Mouse (Mus musculus): ENCODE data around the gene Gimap7.

Gene Gimap7

DNA sequence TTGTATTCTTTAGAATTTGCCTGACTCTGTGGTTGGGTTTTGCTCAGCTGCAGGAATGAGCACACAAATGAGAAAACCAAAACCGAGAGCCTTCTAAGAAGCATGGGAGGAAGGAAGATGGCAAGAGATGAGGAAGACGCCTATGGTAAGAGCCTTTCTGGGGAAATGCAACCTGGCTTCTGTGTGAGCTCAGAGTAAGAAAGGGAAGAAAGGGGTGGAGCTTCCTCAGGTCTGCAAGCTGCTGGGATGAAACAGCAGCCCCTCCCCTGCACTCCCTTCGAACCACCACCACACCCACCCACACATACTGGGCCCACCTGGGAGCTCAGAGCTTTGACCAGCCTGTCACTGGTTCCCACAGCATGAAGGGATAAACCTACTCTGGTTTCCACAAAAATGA is 22.9 kb downstream of the Gimap7 start:
- DNase-seq (ENCODE audit: low read depth, low spot score), result no peak

DNA sequence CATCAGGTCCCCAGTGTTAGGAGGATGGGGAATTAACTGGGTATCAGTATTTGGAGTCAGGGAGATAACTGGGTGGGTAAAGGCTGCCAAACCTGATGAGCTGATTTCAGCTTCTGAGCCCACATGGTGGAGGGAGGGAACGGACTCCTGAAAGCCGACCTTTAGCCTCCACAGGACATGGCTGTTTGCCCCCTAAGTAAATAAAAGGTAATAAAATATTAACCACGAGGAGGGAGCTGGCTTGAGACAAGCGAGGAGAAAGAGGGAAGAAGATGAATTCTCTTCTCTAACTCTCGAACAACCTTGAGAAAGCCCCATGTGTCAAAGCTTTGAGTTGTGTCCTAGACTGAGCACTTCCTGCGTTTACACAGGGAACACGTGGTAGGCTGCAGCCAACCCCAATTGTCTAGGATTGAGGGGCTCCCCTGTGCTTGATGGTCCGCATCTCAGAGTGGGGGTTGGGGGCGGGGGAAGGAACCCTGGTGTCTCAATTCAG is 23.3 kb downstream of the Gimap7 start:
- no peak for DNase-seq (ENCODE audit: low read depth, low spot score)

DNA sequence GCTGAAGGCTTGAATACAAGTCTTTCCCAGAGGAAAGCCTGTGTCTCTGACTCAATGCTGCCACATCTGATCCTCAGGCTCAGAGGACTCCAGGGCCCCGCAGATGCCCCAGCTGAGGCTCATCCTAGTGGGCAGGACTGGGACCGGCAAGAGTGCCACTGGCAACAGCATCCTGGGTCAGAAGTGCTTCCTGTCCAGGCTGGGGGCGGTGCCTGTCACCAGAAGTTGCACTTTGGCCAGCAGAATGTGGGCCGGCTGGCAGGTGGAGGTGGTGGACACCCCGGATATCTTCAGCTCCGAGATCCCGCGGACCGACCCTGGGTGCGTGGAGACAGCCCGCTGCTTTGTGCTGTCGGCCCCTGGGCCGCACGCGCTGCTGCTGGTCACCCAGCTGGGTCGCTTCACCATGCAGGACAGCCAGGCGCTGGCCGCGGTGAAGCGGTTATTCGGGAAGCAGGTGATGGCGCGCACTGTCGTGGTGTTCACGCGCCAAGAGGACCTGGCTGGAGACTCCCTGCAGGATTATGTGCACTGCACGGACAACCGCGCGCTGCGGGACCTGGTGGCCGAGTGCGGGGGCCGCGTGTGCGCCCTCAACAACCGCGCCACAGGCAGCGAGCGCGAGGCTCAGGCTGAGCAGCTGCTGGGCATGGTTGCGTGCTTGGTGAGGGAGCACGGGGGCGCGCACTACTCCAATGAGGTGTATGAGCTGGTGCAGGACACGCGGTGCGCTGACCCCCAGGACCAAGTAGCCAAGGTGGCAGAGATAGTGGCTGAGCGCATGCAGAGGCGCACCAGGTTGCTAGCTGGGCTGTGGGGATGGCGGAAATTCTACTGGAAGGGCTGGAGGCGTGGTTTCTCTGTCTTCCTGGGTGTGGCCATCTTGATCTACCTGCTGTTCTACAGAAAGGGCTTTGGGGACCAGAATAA is 24.3 kb downstream of the Gimap7 start:
- DNase-seq (ENCODE audit: low read depth, low spot score), result no peak

GRCm38 (mm10) chr6:48745490-48745889 is 27.1 kb downstream of the Gimap7 start:
- no peak for DNase-seq (ENCODE audit: low read depth, low spot score)

DNA sequence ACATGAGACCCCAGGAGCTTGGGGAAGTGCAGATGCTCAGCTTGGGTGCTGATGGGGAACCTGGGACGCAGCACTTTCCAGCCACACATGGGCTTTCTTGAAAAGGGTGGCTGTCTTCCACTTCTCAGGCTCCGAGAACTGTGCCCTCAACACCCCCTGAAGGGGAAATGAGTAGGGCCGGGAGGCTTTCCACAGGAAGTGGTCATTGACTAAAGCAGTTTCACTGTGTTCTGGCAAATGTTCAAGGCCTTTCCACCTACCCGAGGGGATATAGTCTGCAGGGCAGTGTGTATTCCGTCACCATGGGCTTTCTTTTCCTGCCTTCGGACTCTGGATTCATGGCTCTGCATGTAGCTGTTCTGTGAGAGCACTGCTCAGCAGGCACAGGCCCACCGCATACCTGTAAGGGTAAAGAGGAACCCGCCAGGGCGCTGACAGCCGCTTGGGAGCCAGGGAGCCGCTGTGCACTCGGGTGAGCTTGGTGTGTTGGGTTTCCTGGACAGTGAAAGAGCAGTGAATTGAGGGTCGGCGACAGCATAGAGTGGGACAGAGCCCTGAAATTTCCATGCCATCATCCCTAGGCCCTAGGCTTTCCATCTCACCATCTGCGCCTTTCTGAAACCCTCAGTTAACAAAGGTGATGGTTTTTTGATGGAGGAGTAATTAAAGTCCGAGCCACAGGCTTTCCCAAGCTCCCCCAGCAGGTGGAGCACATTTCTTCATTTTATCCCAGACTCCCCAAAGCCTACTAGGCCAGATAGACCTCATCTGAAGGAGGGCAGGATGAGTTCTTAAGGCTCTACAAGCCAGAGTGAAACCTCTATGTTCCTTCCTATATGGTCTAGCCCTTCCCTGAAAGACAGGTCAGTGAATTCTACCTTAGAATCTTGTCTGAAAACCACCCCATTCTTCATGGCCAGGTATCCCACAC is 27.8 kb downstream of the Gimap7 start, which contains the start of gene Gimap5:
Gene Gimap5, plus strand, starts transcription at position 239 of the 931 bp plus-strand sequence.
- no peak for DNase-seq (ENCODE audit: low read depth, low spot score)

GRCm38 (mm10) chr6:48747091-48747966 is 28.9 kb downstream of the Gimap7 start:
- no peak for DNase-seq (ENCODE audit: low read depth, low spot score)

GRCm38 (mm10) chr6:48763567-48764270 is 45.3 kb downstream of the Gimap7 start:
- no peak for DNase-seq (ENCODE audit: low read depth, low spot score)

DNA sequence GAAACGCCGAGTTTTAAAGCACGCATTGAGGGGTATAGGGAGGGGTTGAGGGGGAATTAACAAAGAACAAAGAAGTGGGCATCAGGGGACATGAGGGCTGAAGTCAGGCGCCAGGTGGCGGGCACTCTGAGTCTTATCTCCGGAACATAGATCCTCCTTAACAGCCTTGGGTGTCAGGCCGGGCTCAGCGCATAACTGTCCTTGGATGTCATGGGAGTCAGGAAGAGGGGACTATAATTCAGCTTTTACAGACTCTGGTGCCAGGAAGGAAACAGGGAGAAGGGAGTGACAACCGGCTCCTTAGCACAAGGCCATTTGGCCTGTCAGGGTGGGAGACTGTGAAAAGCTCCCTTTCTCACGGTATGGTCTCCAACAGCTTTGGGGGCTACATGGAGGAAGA is 46.1 kb downstream of the Gimap7 start:
- no peak for DNase-seq (ENCODE audit: low read depth, low spot score)

- DNase-seq (ENCODE audit: low read depth, low spot score), result no peak
Observed at GRCm38 (mm10) chr6:48768178-48768869, 49.9 kb downstream of the Gimap7 start.

DNA sequence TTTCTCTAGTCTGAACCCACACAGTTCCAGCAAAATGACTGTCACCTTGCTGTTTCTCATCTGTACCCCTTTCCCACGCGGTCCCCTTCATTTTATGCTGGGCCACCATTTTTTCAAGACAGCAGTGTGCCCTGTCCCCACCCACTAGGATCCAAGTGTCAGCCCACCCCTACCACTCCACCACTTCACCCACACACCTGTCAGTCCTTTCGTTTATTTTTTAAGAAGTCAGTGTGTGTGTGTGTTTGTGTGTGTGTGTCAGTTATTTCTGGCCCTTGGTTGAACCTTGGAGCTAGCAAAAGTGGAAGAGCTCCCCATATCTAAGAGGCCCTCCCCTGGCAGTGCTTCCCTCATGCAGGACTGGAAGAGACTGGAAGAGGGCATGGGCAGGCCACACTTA is 50.5 kb downstream of the Gimap7 start:
- no peak for DNase-seq (ENCODE audit: low read depth, low spot score)

- DNase-seq (ENCODE audit: low read depth, low spot score), result no peak
Observed at GRCm38 (mm10) chr6:48770696-48771095, 52.3 kb downstream of the Gimap7 start, which contains the start of gene Gimap3. Gene Gimap3 (minus strand): TSS chr6:48770851.

- DNase-seq (ENCODE audit: low read depth, low spot score), result peak; percentile 78
Observed at GRCm38 (mm10) chr6:48772030-48772429, 53.6 kb downstream of the Gimap7 start.

Data from forelimb bud, embryonic 11.5 days (tissue).